Mouse (Mus musculus): ENCODE data around the gene Tpd52l2. TPM values are rescaled to one million over a fixed set of nuclear protein-coding genes. Genes with fewer than 3 reads are reported as not detected.

Gene Tpd52l2
- 4.3 and 46.6 TPM in 2 replicates for polyA plus RNA-seq (2012; ENCODE audit: low replicate concordance)

GRCm38 (mm10) chr2:181496831-181497547 is at the start of gene Tpd52l2:
TSS of gene Tpd52l2 (plus strand) at chr2:181497142.

GRCm38 (mm10) chr2:181459153-181459672 is 37.7 kb upstream of the Tpd52l2 start, which contains the start of gene Zbtb46:
TSS of gene Zbtb46 (minus strand) at chr2:181459426.

GRCm38 (mm10) chr2:181493156-181493927 is 3.6 kb upstream of the Tpd52l2 start, which contains the start of gene Abhd16b:
TSS of gene Abhd16b (plus strand) at chr2:181493206.

GRCm38 (mm10) chr2:181520118-181520935 is 23.4 kb downstream of the Tpd52l2 start, which contains the start of gene Dnajc5:
TSS of gene Dnajc5 (plus strand) at chr2:181520485.

Other genes starting within 250 kb of the Tpd52l2 start
- 26.1 and 30.2 TPM in 2 replicates for gene Gmeb2, start 209.1 kb upstream of the Tpd52l2 start, polyA plus RNA-seq (2012; ENCODE audit: low replicate concordance)
- gene Stmn3, start 182.6 kb upstream of the Tpd52l2 start, polyA plus RNA-seq (2012; ENCODE audit: low replicate concordance): 0.20 TPM in 1 of 2 replicates, not detected in the other
- 9.2 and 18.9 TPM in 2 replicates for gene Rtel1, start 177.4 kb upstream of the Tpd52l2 start, polyA plus RNA-seq (2012; ENCODE audit: low replicate concordance)
- 46.2 and 56.1 TPM in 2 replicates for gene Zgpat, start 132.2 kb upstream of the Tpd52l2 start, polyA plus RNA-seq (2012; ENCODE audit: low replicate concordance)
- 22.8 and 30.5 TPM in 2 replicates for gene Arfrp1, start 131.7 kb upstream of the Tpd52l2 start, polyA plus RNA-seq (2012; ENCODE audit: low replicate concordance)
- gene Lime1, start 117.1 kb upstream of the Tpd52l2 start, polyA plus RNA-seq (2012; ENCODE audit: low replicate concordance): 123 and 175 TPM in 2 replicates
- gene Zbtb46, start 37.7 kb upstream of the Tpd52l2 start, polyA plus RNA-seq (2012; ENCODE audit: low replicate concordance): 2.7 TPM in 2 replicates
- gene Abhd16b, start 3.9 kb upstream of the Tpd52l2 start, polyA plus RNA-seq (2012; ENCODE audit: low replicate concordance): 0.08 and 0.12 TPM in 2 replicates
- 38.7 and 70.5 TPM in 2 replicates for gene Dnajc5, start 23.3 kb downstream of the Tpd52l2 start, polyA plus RNA-seq (2012; ENCODE audit: low replicate concordance)
- gene Uckl1, start 87.8 kb downstream of the Tpd52l2 start, polyA plus RNA-seq (2012; ENCODE audit: low replicate concordance): 93.4 and 215 TPM in 2 replicates
- gene Prpf6, start 94.7 kb downstream of the Tpd52l2 start, polyA plus RNA-seq (2012; ENCODE audit: low replicate concordance): 12.0 and 21.1 TPM in 2 replicates
- gene Zfp512b, start 95.7 kb downstream of the Tpd52l2 start, polyA plus RNA-seq (2012; ENCODE audit: low replicate concordance): 84.7 and 206 TPM in 2 replicates
- 17.3 and 21.9 TPM in 2 replicates for gene Samd10, start 102.1 kb downstream of the Tpd52l2 start, polyA plus RNA-seq (2012; ENCODE audit: low replicate concordance)
- not detected in 2 replicates for gene Gm29797, start 159.9 kb downstream of the Tpd52l2 start, polyA plus RNA-seq (2012; ENCODE audit: low replicate concordance)
- 2.2 and 9.7 TPM in 2 replicates for gene Sox18, start 174.5 kb downstream of the Tpd52l2 start, polyA plus RNA-seq (2012; ENCODE audit: low replicate concordance)
- gene Tcea2, start 183.2 kb downstream of the Tpd52l2 start, polyA plus RNA-seq (2012; ENCODE audit: low replicate concordance): 10.6 and 34.3 TPM in 2 replicates
- gene Rgs19, start 196.8 kb downstream of the Tpd52l2 start, polyA plus RNA-seq (2012; ENCODE audit: low replicate concordance): 174 and 368 TPM in 2 replicates
- gene Lkaaear1, start 201.3 kb downstream of the Tpd52l2 start, polyA plus RNA-seq (2012; ENCODE audit: low replicate concordance): not detected in 2 replicates
- 0.05 TPM in 1 of 2 replicates, not detected in the other for gene Oprl1, start 217.9 kb downstream of the Tpd52l2 start, polyA plus RNA-seq (2012; ENCODE audit: low replicate concordance)